Comparison of ENCODE assay signal across 32 mouse cellular contexts in genomic region chr3:36083381-36083780, GRCm38 (mm10). TPM values are rescaled to one million over a fixed set of nuclear protein-coding genes. Genes with fewer than 3 reads are reported as not detected.
"Had no signal": no experiment of that assay in that cellular context is flagged by ENCODE, and none has a peak within 500 bp of the region (broad histone marks: within the 10 kb centered on the region; RNA-seq: fewer than 3 reads in every experiment).

No protein-coding gene starts in this region.

- H3K27ac ChIP-seq: gastrocnemius, adult 2 months; heart, adult 2 months; hindbrain, embryonic 10.5 days; hindbrain, embryonic 12.5 days; hindbrain, embryonic 14.5 days; layer of hippocampus, adult 2 months; left cerebral cortex, adult 2 months; limb, embryonic 10.5 days; limb, embryonic 12.5 days; liver, embryonic 13.5 days; liver, embryonic 15.5 days had no signal

- DNase-seq: gastrocnemius, adult 2 months; gastrocnemius, postnatal 10 days; gastrocnemius, postnatal 25 days; heart, adult 2 months; heart, postnatal 14 days; heart, postnatal 4 days; kidney, postnatal 10 days; kidney, postnatal 4 days; liver; liver, embryonic 13.5 days had no signal

- H3K4me1 ChIP-seq: heart, embryonic 12.5 days; hindbrain, embryonic 10.5 days; hindbrain, embryonic 12.5 days; limb, embryonic 10.5 days; limb, embryonic 12.5 days; liver, embryonic 13.5 days; liver, embryonic 15.5 days had no signal

- H3K9me3 ChIP-seq: heart, embryonic 12.5 days; hindbrain, embryonic 10.5 days; hindbrain, embryonic 12.5 days; limb, embryonic 10.5 days; limb, embryonic 12.5 days; liver, embryonic 13.5 days; liver, embryonic 15.5 days had no signal

- H3K27me3 ChIP-seq: heart, embryonic 12.5 days; hindbrain, embryonic 12.5 days; limb, embryonic 12.5 days; liver, embryonic 13.5 days; liver, embryonic 15.5 days had no signal

- H3K4me3 ChIP-seq: gastrocnemius, adult 2 months; heart, adult 2 months; heart, embryonic 12.5 days; hindbrain, embryonic 10.5 days; hindbrain, embryonic 12.5 days; layer of hippocampus, adult 2 months; left cerebral cortex, adult 2 months; limb, embryonic 10.5 days; limb, embryonic 12.5 days; liver, embryonic 13.5 days; liver, embryonic 15.5 days had no signal

RNA-seq across cellular contexts. Expression of gene Ccdc144b, which starts 30.0 kb away (rescaled TPM):
- total RNA-seq: gastrocnemius, adult 2 months; gastrocnemius, postnatal 10 days; gastrocnemius, postnatal 25 days; granulocyte monocyte progenitor cell, adult 5-6 weeks; heart, adult 2 months; heart, postnatal 14 days; heart, postnatal 4 days; layer of hippocampus, adult 2 months; layer of hippocampus, postnatal 10 days; layer of hippocampus, postnatal 25 days; left cerebral cortex, adult 2 months; left cerebral cortex, postnatal 14 days; left cerebral cortex, postnatal 36 days had no signal
- polyA plus RNA-seq: frontal cortex, adult 2 months; hindbrain, embryonic 10.5 days; hindbrain, embryonic 12.5 days; hindbrain, embryonic 14.5 days; hindbrain, embryonic 16.5 days; inflammation-experienced regulatory T-cells, adult 6 months; intestine, postnatal 0 days; kidney, embryonic 14.5 days; kidney, embryonic 16.5 days; limb, embryonic 10.5 days; limb, embryonic 12.5 days; limb, embryonic 14.5 days; liver, embryonic 11.5 days; liver, embryonic 13.5 days; liver, embryonic 15.5 days had no signal
